Mouse (Mus musculus): ENCODE measurements around the gene Clec10a.
"Not testable (repeated sequence)": the region's sequence is repeated elsewhere in the genome, so short reads cannot be mapped to it uniquely, and the experiment has no call there.

Gene Clec10a

DNA sequence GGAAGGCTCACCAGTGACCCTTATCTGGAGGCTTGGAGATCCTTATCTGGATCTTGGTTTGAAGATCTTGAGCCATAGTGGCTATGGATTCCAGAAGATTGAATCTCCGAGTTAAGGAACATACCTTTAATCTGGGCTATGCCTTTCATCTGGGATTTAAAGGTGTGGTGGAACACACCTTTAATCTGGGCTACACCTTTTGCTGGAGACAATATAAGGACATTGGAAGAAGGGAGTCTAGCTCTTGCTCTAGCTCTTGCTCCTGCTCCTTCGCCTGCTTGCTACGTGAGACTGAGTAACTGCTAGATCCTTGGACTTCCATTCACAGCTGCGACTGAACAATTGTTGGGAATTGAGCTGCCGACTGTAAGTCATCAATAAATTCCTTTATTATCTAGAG lies at the start of gene Clec10a:
Gene Clec10a, plus strand, starts transcription at position 301 of the 400 bp plus-strand sequence.
- not testable (repeated sequence) for DNase-seq (ENCODE audit: low read depth, low spot score)

DNA sequence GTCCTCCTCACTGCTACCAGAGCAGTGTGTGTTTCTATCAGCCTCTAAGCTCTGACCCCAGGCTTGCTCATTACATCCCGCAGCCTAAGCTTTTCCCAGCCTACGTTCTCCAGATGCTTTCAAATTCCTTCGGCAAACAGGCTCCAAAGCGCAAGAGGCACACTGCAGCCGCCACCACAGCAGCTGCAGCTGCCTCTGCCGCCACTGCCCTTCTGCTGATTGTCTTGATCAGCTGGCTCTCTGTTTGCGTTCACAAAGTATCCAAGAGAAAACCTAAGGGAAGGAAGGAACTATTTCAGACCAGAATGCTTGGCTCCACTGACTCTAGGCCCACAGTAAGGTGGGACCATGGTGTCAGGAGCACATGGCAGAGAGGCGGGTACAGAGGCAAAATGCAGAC lies 48.9 kb upstream of the Clec10a start:
- DNase-seq (ENCODE audit: low read depth, low spot score) = no peak

DNA sequence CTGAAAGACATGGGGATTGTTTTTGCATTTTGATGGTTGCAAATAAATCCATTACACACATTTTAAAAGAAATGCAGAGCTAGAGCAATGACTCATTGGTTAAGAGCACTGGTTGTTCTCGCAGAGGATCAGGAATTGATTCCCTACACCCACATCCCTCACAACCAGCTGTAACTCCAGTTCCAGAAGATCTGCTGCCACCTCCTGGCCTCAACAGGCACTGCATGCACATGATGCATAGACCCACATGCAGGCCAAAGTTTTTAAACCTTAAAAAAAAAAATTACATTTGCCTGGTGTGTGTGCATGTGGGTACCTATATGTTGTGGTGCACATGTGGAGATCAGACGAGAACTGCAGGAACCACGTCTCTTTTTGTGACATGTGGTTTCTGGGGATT lies 45.9 kb upstream of the Clec10a start:
- no peak for DNase-seq (ENCODE audit: low read depth, low spot score)

DNA sequence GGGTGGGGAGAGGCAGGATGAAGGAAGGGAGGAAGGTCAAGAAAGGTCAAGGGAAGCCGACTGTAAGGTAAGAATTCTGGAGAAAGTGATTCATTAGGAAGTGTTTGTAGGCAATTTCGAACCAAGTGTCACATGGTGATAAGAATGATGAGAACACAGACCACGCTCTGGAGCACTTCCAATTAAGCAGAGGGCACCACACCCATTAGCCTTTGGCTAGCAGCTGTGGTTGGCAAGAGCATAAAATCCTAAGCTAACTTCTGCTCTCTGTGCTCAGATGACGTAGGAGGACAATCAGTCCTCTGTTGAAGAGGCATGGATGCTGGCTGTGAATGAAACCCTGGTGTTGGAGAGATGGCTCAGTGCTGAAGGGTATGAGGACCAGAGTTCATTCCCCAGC lies 41.4 kb upstream of the Clec10a start:
- peak; percentile 4 for DNase-seq (ENCODE audit: low read depth, low spot score)

DNA sequence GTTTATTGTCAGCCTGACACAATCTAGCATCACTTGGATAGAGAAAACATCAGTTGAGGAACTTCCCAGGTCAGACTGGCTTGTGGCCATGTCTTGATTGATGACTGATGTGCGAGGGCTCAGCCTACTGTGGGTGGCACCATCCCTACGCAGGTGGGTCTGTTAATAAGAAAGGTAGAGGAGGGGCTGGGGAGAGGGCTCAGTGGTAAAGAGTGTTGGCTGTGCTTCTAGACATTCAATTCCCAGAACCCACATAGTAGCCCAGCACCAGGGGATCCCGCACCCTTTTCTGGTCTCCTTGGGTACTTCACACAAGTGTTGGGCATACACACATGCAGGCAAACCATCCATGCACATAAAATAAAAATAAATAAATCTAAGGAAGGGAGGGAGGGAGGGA lies 40.1 kb upstream of the Clec10a start:
- no peak for DNase-seq (ENCODE audit: low read depth, low spot score)

DNA sequence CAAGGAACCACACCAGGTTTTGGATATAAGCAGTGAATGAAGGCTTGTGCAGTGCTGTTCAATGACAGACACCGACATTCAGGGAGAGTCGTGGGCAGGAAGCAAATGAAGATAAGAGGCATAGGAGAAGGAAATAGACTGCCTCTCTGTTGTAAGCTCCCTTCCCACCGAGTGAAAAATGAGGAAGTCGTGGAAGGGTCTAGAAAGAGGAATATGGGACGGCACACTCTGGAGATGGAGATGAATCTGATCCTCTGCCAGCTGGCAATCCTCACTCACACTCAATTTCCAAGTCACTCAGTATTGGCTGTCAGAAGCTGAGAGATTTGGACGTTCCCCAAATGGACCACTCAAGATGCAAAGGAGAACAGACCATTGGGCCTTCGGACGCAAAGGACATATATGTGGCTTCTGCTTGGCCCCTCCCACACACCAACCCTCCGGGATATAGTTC lies 26.0 kb upstream of the Clec10a start, which contains the start of gene Mgl2:
Gene Mgl2, plus strand, starts transcription at position 404 of the 454 bp plus-strand sequence.
- no peak for DNase-seq (ENCODE audit: low read depth, low spot score)

DNA sequence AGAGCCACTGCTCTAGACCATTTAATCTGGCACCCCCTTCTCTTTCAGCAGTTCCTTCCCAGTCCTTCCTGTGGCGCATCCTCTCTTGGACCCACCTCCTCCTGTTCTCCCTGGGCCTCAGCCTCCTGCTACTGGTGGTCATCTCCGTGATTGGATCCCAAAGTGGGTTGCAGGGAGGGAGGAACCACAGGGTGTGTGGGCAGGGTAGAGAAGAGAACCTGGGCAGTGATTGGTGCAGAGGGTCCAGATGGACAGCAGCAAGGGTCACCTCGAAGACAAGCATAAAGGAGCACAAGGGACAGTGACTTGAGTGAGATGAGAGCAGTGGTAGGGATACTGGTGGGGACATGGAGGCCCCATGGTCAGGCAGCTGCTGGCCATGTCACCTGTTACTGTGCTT lies 21.0 kb upstream of the Clec10a start:
- not testable (repeated sequence) for DNase-seq (ENCODE audit: low read depth, low spot score)

DNA sequence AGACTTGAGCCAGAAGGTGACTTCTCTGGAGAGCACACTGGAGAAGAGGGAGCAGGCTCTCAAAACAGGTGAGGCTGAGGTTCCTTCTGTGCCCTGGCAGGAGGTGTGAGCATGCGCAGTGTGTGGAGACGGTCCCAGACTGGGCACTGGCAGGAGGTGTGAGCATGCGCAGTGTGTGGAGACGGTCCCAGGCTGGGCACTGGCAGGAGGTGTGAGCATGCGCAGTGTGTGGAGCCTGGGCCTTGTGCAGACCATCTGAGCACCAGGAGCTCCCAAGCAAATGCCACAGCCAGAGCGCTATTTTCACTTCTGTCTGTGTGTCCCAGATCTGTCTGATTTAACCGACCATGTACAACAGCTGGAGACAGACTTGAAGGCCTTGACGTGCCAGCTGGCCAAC lies 20.1 kb upstream of the Clec10a start:
- not testable (repeated sequence) for DNase-seq (ENCODE audit: low read depth, low spot score)

DNA sequence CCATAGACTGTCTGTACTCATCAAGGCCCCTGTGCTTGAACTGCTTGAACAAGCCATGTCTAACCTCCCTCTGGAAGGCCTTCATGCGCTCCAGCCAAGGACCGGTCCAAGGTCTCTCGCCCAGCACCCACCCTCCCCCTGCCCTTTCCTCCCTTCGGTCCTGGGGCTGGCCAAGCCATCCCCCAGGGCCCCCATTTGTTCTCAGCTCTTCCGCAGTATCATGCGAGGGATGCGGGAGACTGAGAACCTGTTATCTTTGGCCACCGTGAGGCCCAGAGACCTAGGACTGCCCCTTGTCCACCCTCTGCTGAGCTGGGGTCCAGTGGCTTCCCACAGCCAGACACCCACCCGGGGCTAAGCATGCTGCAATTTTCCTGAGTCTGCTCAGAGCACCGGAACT lies 16.8 kb upstream of the Clec10a start:
- DNase-seq (ENCODE audit: low read depth, low spot score) = no peak

DNA sequence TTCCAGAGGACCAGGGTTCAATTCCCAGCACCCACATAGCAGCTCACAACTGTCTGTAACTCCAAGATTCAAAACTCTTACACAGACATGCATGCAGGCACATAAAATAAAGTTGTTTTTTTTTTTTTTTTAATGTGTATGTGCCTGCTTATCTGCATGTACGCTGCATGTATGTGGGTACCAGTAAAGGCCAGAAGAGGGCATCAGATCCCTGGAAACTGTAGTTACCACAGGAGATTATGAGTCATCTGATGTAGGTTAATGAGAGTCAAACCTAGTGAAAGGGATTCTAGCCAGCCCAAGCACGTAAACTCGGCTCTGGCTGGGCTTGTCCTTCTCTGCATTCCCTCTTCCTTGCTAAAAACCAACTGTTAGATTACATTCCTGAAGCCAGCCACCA lies 4.9 kb upstream of the Clec10a start:
- DNase-seq (ENCODE audit: low read depth, low spot score) = no peak

DNA sequence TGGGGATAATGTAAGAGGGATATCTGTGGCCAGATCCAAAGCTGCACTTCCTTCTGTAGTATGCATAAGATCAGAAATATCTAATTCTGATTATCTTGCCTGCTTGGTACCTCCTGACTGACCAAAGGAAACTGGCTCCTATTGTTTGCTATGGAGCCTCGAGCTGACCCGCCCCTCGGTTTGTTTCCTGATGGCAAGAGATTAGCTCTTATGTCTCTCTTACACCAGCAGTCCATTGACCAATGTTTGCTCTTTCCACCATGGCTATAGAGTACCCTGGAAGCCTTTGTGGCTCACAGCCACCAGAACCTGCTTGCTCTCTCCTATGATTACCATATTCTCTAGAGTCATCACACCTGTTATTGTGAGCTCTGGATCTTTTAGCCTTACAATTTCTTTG lies 6.3 kb downstream of the Clec10a start:
- no peak for DNase-seq (ENCODE audit: low read depth, low spot score)

DNA sequence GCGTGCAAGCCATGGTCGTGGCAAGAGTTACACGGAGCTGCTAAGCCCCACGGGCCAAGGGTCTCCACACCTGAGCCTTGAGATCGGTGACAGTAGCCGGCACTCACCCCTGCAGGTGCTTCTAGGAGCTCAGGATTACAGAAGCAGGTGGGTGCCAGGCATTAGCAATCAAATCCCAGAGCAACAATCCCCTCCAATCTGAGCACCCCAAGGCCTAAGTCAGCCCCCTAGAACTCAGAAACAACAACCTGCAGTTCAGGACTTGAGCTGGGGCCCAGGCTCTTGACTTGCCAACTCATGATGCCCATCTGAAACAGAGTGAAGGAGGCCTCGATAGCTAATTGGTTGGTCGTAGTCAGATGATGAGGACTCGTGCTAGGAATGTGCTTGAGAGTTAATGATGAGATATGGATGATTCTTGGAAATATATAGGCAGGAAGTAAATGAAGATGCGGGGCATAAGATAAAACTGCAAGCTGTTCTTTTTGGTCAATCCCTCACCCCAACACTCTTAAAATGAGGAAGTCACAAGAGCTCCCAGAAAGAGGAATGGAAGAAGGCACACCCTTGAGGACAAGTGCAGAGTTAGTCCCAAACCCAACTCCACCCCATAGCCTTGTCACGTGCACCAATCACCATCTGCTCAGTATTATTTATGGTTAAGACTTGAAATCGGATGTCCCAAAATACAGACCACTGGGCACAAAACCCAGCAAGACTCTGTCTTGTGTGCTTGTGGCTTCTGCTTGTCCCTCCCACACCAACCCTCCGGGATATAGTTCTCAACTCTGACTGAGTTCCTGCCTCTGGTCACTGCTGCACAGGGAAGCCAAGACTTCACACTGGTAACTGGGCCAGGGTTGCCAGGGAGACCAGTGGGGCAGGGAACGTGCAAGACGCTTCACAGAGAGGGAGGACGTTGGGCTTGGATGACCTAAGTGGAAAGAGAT lies 10.2 kb downstream of the Clec10a start:
- no peak for DNase-seq (ENCODE audit: low read depth, low spot score)

DNA sequence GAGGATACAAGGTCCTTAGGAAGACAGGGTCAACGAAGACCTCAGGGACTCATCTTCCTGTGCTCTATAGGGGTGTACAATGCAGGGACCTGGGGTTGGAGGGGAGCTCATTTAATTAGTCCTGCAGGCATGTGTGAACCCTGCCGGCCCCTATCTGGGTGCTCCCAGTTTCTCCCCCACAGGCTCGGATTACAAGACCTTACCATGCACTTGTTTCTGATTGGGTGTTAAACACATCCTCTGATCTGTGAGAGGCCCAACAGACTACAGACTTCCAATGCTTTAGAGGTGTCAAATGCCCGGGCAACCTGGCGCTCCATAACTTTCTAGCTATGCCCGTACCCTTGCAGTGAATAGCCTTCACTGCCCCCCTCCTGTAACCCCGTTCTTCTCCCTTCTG lies 12.1 kb downstream of the Clec10a start:
- DNase-seq (ENCODE audit: low read depth, low spot score) = no peak

DNA sequence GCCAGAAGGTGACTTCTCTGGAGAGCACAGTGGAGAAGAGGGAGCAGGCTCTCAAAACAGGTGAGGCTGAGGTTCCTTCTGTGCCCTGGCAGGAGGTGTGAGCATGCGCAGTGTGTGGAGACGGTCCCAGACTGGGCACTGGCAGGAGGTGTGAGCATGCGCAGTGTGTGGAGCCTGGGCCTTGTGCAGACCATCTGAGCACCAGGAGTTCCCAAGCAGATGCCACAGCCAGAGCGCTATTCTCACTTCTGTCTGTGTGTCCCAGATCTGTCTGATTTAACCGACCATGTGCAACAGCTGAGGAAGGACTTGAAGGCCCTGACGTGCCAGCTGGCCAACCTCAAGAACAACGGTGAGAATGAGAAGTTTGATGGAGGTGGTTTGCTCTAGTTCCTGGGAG lies 13.5 kb downstream of the Clec10a start:
- DNase-seq (ENCODE audit: low read depth, low spot score) = not testable (repeated sequence)

DNA sequence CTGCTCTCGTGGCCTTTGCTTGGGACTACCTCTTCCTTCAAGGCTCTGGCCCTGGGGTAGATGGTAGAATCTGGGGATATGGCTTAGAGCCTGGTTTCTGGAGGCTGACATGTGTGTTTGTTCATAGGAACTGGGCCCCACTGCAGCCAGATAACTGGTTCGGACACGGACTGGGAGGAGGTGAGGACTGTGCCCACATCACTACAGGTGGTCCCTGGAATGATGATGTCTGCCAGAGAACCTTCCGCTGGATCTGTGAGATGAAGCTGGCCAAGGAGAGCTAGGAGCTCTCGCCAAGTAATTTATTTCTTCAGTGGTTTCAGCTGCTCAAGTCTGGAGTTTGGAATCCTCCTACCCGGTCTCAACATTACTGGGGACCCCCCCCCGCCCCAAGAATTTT lies 14.3 kb downstream of the Clec10a start:
- DNase-seq (ENCODE audit: low read depth, low spot score) = no peak

DNA sequence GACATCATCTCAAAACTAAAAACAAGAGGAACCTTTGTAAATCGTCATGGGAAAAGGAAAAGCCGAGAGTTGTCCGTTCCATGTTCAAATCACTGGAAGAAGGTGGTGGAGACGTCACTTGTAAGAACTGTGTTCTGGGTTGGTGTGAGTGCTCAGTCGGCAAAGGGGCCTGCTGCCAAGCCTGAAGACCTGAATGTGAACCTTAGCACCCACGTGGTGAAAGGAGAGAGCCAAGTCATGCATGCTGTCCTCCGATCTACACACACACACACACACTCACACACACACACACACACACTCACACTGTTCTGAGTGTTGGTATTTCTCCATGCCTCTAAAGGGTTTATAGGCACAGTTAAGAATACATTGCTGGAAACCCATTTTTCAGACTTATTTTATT lies 15.2 kb downstream of the Clec10a start:
- DNase-seq (ENCODE audit: low read depth, low spot score) = no peak

DNA sequence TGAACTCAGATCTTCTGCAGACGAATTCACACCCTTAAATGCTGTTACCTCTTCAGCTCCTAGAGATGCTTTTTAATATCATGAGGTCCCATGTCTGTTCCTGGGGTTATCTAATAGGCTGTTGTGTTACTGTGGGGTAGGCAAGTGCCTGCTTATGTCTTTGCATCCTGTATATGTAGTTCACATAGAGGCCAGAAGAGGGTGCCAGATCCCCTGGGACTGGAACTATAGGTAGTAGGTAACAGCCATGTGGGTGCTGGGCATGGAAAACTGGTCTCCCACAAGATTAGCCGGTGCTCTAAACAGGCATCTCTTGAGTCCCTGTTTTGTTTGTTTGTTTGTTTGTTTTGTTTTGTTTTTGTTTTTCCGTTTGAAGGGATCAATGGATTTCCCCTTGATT lies 15.8 kb downstream of the Clec10a start:
- no peak for DNase-seq (ENCODE audit: low read depth, low spot score)

DNA sequence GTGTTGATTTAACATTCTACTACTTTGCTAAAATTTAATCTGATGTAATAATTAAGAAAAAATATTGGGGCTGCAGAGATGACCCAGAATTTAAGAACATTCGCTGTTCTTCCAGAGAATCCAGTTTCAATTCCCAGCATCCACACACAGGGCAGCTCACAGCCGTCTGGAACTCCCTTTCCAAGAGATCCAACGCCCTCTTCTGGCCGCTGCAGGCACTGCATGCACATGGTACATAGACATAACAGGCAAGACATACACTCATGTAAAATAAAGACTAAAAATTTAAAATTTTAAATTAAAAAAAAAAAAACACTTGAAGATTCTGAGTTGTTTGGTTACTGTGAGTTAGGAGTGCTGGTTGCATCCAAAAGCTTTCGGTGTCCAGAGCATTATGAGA lies 16.3 kb downstream of the Clec10a start:
- DNase-seq (ENCODE audit: low read depth, low spot score) = no peak

DNA sequence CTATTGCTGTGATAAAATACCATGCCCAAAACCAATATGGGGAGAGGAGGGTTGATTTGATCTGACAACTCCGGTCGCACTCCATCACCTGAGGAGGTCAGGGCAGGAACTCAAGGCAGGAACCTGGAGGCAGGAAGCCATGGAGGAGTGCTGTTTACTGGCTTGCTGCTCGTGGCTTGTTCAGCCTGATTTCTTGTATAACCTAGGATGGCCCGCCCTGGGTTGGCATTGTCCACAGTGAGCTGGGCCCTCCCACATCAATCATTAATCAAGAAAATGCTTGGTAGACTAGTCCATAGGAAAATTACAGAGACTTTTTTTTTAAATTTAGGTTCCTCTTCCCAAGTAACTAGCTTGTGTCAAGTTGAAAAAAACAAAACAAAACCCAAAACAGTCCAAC lies 18.5 kb downstream of the Clec10a start:
- DNase-seq (ENCODE audit: low read depth, low spot score) = no peak

DNA sequence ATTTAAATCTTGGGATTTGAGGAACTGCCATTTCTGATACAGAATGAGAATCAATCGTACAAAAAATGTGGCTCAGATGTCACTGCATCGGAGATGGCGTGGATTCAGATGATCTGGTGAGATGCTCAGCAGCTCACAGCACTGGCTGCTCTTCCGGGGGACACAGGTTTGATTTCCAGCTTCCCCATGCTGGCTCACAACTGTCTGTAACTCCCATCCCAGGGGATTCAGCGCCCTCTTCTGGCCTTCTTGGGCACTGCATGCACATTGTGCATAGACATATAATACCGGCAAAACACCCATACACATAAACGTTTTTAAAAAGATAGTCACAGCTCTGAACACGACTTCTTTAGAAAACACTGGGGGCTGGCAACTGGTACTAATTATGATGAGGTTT lies 21.6 kb downstream of the Clec10a start:
- no peak for DNase-seq (ENCODE audit: low read depth, low spot score)

DNA sequence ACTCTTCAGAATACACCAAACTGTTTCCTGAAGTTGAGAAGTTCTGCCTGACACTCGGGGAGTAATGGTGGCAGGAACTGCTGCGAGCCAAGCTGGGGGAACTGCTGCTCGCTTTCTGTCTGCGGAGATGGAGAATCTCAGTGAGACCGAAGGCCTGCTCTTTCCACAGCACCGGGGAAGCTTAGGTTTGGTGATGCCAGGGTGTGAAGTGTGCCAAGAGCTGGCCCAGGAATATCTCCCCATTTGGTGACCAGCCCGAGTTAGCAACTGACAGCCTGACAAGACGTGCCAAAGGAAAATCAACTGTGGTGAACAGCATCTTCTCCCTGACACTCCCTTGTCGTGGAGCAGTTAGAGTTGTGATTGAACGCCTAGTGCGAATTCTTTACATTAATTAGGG lies 22.3 kb downstream of the Clec10a start:
- no peak for DNase-seq (ENCODE audit: low read depth, low spot score)

DNA sequence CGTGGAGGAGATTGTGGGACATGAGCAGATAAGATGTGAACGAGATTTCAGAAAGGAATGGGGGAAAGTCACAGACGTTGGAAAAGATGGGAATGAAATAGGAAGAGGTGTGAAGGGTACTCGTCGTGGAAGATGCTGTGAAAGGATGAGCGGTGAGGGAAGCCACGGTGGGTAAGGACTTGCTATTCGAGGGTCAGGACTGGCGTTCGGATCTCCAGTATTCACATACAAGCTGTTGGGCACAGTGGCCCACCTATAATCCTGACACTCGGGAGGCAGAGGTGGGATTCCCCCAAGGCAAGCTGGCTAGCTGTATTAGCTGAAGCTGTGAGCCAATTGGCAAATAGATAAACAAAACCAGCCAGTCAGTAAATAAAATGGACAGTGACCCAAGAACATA lies 22.8 kb downstream of the Clec10a start:
- no peak for DNase-seq (ENCODE audit: low read depth, low spot score)

DNA sequence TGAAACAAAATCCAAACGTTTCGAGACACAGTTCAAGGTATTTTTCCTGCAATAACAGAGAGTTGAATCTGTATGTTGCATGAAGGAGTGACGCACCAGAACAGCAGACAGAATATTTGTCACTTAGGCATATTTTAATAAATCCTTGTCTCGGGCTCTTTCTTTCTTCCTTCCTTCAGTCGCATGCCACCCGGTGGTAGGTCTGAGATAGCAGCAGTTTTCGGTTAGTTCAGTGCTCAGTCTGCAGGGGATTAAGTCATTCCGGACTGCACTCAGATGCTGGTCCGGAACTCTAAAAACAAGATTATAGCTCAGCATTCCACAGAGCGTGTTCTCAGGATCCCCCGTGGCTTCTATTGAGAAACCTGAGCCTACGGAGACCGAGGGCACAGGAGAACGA lies 23.4 kb downstream of the Clec10a start:
- peak; percentile 35 for DNase-seq (ENCODE audit: low read depth, low spot score)

All from telencephalon, adult 2 months (tissue).